Mouse (Mus musculus) forebrain, embryonic 15.5 days (tissue): ENCODE data around the gene Mboat7. TPM values are rescaled to one million over a fixed set of nuclear protein-coding genes. Genes with fewer than 3 reads are reported as not detected.
A peak's percentile ranks its signal among the peaks of the same experiment; 100 is the strongest.

Source experiments
- ATAC-seq: fragments of 200-750 bp; cut with Nextera tagmentation; replicated peaks from 2 replicates; pipeline ENCODE4 v1.8.0; 2017; ENCODE audit warnings: mild to moderate bottlenecking, moderate TSS enrichment, moderate library complexity
- H3K27ac ChIP-seq: fragments of 300-500 bp; sonication (generic); replicated peaks from 2 replicates; pipeline ENCODE4 v1.5.1; 2015; ENCODE audit warnings: mild to moderate bottlenecking, inconsistent platforms
- H3K27me3 ChIP-seq: fragments of 300-500 bp; sonication (generic); 2 replicates; pipeline ENCODE4 v1.6.1; 2015; ENCODE audit warnings: inconsistent platforms
- H3K36me3 ChIP-seq: fragments of 300-500 bp; sonication (generic); 2 replicates; pipeline ENCODE4 v1.6.1; 2015; ENCODE audit warnings: mild to moderate bottlenecking, inconsistent platforms
- H3K4me1 ChIP-seq: fragments of 300-500 bp; sonication (generic); 2 replicates; pipeline ENCODE4 v1.6.1; 2015; ENCODE audit warnings: inconsistent platforms
- H3K4me2 ChIP-seq: fragments of 300-500 bp; sonication (generic); replicated peaks from 2 replicates; pipeline ENCODE4 v1.6.1; 2015; ENCODE audit warnings: mild to moderate bottlenecking, inconsistent platforms
- H3K4me3 ChIP-seq: fragments of 300-500 bp; sonication (generic); 2 replicates; pipeline ENCODE4 v1.5.1; 2015; ENCODE audit warnings: mild to moderate bottlenecking, inconsistent platforms
- H3K9ac ChIP-seq: fragments of 300-500 bp; sonication (generic); replicated peaks from 2 replicates; pipeline ENCODE4 v1.6.1; 2015; ENCODE audit warnings: mild to moderate bottlenecking, inconsistent platforms
- H3K9me3 ChIP-seq: fragments of 300-500 bp; sonication (generic); 2 replicates; pipeline ENCODE4 v1.6.1; 2016; ENCODE audit warnings: inconsistent platforms
- WGBS: fragments of 180-500 bp; shearing (Covaris S2); methylation state at CpG from one replicate; pipeline ENCODE4 v1.1.7; 2015; ENCODE audit warnings: mixed read lengths; 5-methylcytosine and 5-hydroxymethylcytosine counted together
- polyA plus RNA-seq: library from polyadenylated mRNA; unstranded; fragments of >200 nt; fragmentation: Nextera tagmentation; extraction: Ambion mirVana; gene quantifications from 2 replicates; pipeline ENCODE4 v1.2.1, GENCODE M21; 2015

Mboat7 gene
- polyA plus RNA-seq, 1 experiment from 2014 or later: 66.7 TPM

- H3K4me2 ChIP-seq: no peak overlapping the region
- H3K4me1 ChIP-seq: peaks cover 7% of the 10 kb centered on the region; the same call in 1 of the 2 replicates
- peaks cover 28% of the 10 kb centered on the region for H3K36me3 ChIP-seq
- no peaks in the 10 kb centered on the region for H3K9me3 ChIP-seq
- peak; percentile 9; the same call in 1 of the 2 replicates for ATAC-seq
- no peak overlapping the region for H3K9ac ChIP-seq
- no peak overlapping the region for H3K4me3 ChIP-seq
- peak overlapping the region; percentile 7; the same call in 1 of the 2 replicates for H3K27ac ChIP-seq
- 83% methylated on average over 31 of the region's 31 CpGs for WGBS
- no peaks in the 10 kb centered on the region for H3K27me3 ChIP-seq
Measured at GRCm38 (mm10) chr7:3685400-3686187, 7.7 kb downstream of the Mboat7 start.

- H3K4me2 ChIP-seq: no peak overlapping the region
- ATAC-seq: peak; percentile 17; the same call in 1 of the 2 replicates
- H3K9ac ChIP-seq: no peak overlapping the region
- peak overlapping the region; percentile 55 for H3K27ac ChIP-seq
- no peak overlapping the region for H3K4me3 ChIP-seq
- peaks cover 7% of the 10 kb centered on the region; the same call in 1 of the 2 replicates for H3K4me1 ChIP-seq
- no peaks in the 10 kb centered on the region for H3K9me3 ChIP-seq
- no peaks in the 10 kb centered on the region for H3K27me3 ChIP-seq
- H3K36me3 ChIP-seq: peaks cover 25% of the 10 kb centered on the region
- 74% methylated on average over 8 of the region's 8 CpGs for WGBS
Measured at GRCm38 (mm10) chr7:3684698-3685097, 8.6 kb downstream of the Mboat7 start.

DNA sequence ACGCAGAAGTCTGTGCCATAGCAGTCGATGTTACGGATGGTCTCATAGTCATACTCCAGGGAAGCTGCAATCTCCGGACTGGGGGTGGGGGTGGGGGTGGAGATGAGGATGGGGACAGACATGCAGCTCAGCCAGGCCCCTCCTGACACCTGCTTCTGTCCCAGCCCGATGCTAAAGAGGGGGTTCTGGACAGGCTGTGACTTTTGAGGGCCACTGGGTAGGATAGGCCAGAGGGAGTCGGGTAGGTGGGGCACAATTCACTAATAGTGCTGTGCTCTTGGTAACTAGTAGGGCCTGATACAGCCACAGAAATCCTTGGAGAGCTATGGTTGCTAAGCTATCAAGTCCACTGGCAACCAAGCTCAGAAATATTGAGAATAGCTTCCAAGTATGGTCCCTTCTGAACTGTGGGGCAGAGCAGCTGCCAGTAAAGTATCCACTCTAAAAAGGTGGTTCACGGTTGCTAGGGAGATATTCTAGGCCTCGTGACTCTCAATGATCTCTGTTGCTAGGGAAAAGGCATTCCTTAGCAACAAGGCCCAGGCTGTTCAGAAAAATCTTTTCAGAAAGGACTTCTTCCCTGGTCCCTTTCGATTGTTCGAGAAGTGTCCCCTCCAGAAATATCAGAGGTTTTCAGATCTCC is 9.3 kb downstream of the Mboat7 start:
- no peak overlapping the region for H3K4me3 ChIP-seq
- no peak overlapping the region for H3K4me2 ChIP-seq
- no peaks in the 10 kb centered on the region for H3K27me3 ChIP-seq
- peak overlapping the region; percentile 59 for H3K27ac ChIP-seq
- peaks cover 25% of the 10 kb centered on the region for H3K36me3 ChIP-seq
- no peak overlapping the region for H3K9ac ChIP-seq
- peaks cover 7% of the 10 kb centered on the region; the same call in 1 of the 2 replicates for H3K4me1 ChIP-seq
- WGBS: 64% methylated on average over 10 of the region's 10 CpGs
- H3K9me3 ChIP-seq: no peaks in the 10 kb centered on the region
- peak; percentile 63 for ATAC-seq

DNA sequence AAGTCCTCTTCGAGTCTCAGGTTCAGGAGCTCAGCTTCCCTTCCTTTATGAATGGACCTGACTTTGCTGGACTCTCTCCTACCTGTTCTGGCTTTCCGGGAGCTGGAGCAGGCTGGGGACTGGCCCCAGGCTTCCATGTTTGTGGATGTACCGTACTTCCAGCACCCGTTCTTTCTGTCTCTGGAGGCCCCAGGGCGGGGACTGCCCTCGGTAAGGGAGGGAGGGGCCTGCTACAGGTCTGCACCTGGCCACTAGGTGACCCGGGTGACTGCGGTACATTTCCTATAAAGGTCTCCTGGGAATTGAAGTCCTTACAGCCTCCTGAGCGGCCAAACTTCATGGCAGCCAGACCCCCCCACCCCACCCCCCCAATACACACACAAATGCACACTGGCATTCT is 16.0 kb downstream of the Mboat7 start, which contains the start of gene Tmc4:
TSS of gene Tmc4 (minus strand) at position 212 of the 400 bp plus-strand sequence.
- Histone ChIP-seq H3K9ac (no peak within 1 kb of the TSS), H3K27me3 (no peaks in the 10 kb centered on the region), H3K36me3 (peaks cover 7% of the 10 kb centered on the region; the same call in 1 of the 2 replicates), H3K4me1 (no peaks in the 10 kb centered on the region), H3K27ac (no peak within 1 kb of the TSS), H3K4me3 (no peak within 1 kb of the TSS), H3K9me3 (no peaks in the 10 kb centered on the region), H3K4me2 (no peak within 1 kb of the TSS)
- WGBS: 50% methylated on average over 9 of the region's 9 CpGs
- no peak for ATAC-seq

DNA sequence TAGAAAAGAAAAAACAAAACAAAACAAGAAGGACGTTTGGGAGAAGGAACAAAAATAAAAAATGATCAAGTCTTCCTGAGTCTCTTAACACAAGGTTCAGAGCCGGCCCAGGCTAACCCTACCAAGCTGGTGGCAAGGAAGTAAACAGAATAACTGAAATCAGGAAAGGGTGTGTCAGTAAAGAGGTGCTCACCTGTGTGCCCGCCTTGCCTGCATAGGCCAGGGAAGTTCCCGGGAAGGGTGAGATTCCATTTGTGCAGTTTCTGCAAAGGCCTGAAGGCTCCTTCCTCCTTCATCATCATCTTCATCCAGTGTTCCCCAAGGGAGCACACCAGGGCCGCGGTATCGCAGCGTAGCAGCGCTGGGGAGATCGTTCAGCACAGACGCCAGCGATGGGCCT is 17.0 kb downstream of the Mboat7 start:
- H3K27ac ChIP-seq: no peak overlapping the region
- no peak overlapping the region for H3K4me2 ChIP-seq
- WGBS: 89% methylated on average over 12 of the region's 12 CpGs
- no peak for ATAC-seq
- no peaks in the 10 kb centered on the region for H3K9me3 ChIP-seq
- H3K4me3 ChIP-seq: no peak overlapping the region
- H3K4me1 ChIP-seq: no peaks in the 10 kb centered on the region
- peaks cover 7% of the 10 kb centered on the region; the same call in 1 of the 2 replicates for H3K36me3 ChIP-seq
- H3K9ac ChIP-seq: no peak overlapping the region
- no peaks in the 10 kb centered on the region for H3K27me3 ChIP-seq

GRCm38 (mm10) chr7:3675228-3675548 is 18.1 kb downstream of the Mboat7 start:
- no peak overlapping the region for H3K9ac ChIP-seq
- no peak for ATAC-seq
- no peak overlapping the region for H3K4me2 ChIP-seq
- no peaks in the 10 kb centered on the region for H3K27me3 ChIP-seq
- H3K9me3 ChIP-seq: no peaks in the 10 kb centered on the region
- H3K36me3 ChIP-seq: peaks cover 7% of the 10 kb centered on the region; the same call in 1 of the 2 replicates
- no peaks in the 10 kb centered on the region for H3K4me1 ChIP-seq
- H3K4me3 ChIP-seq: no peak overlapping the region
- no peak overlapping the region for H3K27ac ChIP-seq
- 80% methylated on average over 3 of the region's 3 CpGs for WGBS

- Histone ChIP-seq H3K9ac (no peak overlapping the region), H3K4me3 (no peak overlapping the region), H3K27ac (no peak overlapping the region), H3K27me3 (no peaks in the 10 kb centered on the region), H3K4me1 (no peaks in the 10 kb centered on the region), H3K36me3 (peaks cover 7% of the 10 kb centered on the region; the same call in 1 of the 2 replicates), H3K9me3 (no peaks in the 10 kb centered on the region), H3K4me2 (no peak overlapping the region)
- peak; percentile 93 for ATAC-seq
- 74% methylated on average over 10 of the region's 10 CpGs for WGBS
Measured at GRCm38 (mm10) chr7:3674507-3675227, 18.7 kb downstream of the Mboat7 start.

GRCm38 (mm10) chr7:3666921-3667391 is 26.4 kb downstream of the Mboat7 start:
- Histone ChIP-seq H3K36me3 (peaks cover 11% of the 10 kb centered on the region), H3K4me3 (no peak overlapping the region), H3K4me2 (no peak overlapping the region), H3K9ac (no peak overlapping the region), H3K9me3 (no peaks in the 10 kb centered on the region), H3K4me1 (peaks cover 19% of the 10 kb centered on the region), H3K27ac (no peak overlapping the region), H3K27me3 (no peaks in the 10 kb centered on the region)
- WGBS: 18% methylated on average over 14 of the region's 14 CpGs
- no peak for ATAC-seq

DNA sequence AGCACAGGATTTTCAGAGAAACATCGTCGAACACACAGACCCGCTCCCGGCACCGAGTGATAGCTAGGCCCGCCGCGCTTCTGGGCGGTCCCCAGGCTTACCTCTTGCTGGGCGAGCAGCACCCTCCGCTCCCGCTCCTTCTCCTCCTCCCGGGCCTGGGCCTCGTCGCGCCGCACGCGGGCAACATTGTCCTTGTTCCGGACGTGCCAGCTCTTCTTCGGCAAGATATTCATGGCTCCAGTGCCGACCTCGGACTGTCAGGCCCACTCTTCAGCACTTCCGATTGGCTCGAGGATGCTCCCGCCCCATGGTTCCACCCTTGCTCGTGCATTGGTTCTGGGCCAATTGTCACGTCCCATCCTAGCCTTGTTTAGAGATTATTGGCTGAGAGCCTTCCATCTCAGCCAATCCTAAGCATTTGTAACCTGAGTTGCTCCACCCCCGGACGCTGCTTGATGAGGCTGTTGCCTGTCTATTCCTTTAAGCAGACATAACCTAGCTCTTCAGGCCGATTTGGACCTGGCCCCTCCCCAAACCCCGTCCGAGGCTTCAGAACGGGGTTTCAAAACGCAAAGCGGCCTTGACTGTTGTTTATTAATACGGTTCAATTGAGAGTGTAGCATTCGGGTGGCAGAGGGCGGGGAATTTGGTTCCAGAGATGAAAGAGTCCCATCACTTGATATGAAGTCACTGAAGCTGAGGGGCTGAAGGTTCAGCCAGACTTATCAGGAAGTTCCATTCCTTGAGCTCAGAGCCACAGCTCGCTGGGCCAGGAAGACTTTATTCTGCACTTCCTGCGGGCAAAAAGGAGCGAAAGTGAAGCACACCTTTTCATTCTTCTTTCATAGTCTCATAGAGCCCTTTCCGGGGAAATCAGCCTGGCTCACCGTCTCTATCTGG is 27.9 kb downstream of the Mboat7 start, which contains the start of gene Leng1:
TSS of gene Leng1 (minus strand) at position 626 of the 900 bp plus-strand sequence.
- Histone ChIP-seq H3K4me1 (peaks cover 19% of the 10 kb centered on the region), H3K4me3 (peak within 1 kb of the TSS; percentile 67), H3K9me3 (no peaks in the 10 kb centered on the region), H3K27ac (peak within 1 kb of the TSS; percentile 76), H3K4me2 (peak within 1 kb of the TSS; percentile 68), H3K36me3 (peaks cover 24% of the 10 kb centered on the region), H3K27me3 (no peaks in the 10 kb centered on the region), H3K9ac (peak within 1 kb of the TSS; percentile 56)
- ATAC-seq: peak; percentile 98
- 4% methylated on average over 45 of the region's 45 CpGs for WGBS

DNA sequence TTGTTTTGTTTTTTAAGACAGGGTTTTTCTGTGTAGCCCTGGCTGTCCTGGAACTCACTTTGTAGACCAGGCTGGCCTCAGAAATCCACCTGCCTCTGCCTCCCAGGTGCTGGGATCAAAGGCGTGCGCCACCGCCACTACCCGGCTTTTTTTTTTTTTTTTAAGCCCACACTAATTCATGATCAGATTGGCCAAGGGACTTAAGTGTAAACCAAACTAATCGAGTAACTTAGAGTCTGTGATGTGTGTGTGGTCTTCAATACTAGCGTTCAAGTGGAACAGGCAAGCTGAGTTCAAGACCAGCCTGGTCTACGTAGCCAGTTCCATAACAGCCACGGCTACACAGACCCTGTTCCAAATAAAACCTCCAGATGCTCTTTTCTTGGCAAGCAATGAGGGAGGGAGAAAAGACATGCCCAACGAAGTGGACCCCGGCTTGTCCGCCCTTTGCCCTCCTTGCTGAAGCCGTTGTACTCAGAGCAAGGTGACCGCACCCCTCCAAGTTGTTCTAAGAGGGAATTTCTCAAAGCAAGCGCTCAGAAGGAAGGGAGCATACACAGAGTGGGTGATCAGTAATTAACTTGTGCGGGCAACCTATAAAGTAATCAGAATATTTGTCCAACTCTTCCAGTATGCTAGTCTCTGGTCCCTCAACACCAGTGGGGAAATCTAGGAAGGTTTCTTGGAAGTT is 28.7 kb downstream of the Mboat7 start:
- Histone ChIP-seq H3K4me2 (peak overlapping the region; percentile 68), H3K4me1 (peaks cover 19% of the 10 kb centered on the region), H3K27ac (peak overlapping the region; percentile 76)

More for the DNA sequence above, 28.7 kb downstream of the Mboat7 start:
- Histone ChIP-seq H3K4me3 (peak overlapping the region; percentile 67), H3K9ac (peak overlapping the region; percentile 56), H3K9me3 (no peaks in the 10 kb centered on the region), H3K36me3 (peaks cover 32% of the 10 kb centered on the region), H3K27me3 (no peaks in the 10 kb centered on the region)
- peak; percentile 25 for ATAC-seq
- WGBS: 27% methylated on average over 15 of the region's 15 CpGs
